Mouse (Mus musculus) lung, postnatal 25 days (tissue): ENCODE measurements around the gene Bsnd.

ENCODE experiments used
- DNase-seq: peaks from one replicate; pipeline ENCODE4 v3.0.0; 2022; ENCODE audit warnings: low spot score

The Bsnd gene

DNA sequence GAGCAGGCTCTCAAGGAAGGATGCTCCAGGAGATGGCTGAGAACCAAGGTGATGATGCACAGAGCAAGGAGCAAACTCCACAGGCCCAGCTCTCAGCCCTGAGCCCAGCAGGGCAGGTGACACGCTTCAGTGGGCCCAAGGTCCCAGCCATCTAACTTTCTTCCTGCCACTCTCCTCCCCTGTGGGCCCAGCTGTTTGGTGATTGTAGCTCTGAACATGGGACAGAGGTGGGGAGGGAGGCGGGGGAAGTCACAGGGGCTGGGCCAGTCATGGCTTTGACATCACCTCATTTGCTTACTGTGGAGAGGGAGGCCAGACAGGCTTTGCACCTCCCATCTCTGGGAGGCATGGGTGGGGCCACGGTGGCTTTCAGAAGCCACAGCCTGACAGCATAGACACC, at the start of gene Bsnd:
Bsnd (minus strand) TSS at position 168 of the 400 bp plus-strand sequence.
- no peak for DNase-seq

DNA sequence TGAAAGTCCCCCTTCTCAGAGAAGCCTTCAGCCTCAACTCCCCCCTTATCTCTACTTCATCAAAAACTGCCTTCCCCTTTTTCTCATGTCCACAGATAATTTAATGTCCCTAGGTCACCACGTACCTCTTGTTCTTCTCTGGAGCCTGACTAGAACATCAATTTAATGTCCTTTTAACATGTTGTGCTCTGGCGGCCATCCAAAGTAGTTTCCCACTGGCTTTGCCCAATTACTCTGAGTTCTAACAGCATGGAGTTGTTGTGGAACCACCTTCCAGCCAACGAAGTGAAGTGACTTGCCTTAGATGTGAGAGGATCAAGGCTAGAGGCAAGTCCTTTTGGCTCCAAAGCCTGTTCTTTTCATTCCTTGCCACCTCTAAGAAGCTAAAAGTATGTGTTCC, 49.4 kb upstream of the Bsnd start:
- no peak for DNase-seq

DNA sequence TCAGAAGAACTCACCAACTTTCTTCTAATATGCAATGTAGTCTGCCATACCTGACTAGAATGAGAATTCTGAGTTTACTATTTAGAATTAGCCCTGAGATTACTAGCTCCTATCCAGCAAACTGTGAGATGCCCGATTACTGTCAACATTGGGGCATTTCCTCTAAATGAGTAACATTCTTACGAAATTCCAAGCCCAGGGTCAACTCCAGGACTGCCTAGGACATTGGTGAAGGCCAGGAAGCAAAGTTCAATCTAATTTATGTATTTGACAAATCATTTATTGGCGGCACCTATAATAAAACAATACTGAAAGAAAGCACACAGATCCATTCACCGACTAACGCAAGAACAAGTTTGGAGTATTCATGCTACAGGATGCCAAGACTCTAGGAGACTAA, 47.7 kb upstream of the Bsnd start:
- DNase-seq = no peak

GRCm38 (mm10) chr4:106534256-106534655, 42.2 kb upstream of the Bsnd start:
- no peak for DNase-seq

DNA sequence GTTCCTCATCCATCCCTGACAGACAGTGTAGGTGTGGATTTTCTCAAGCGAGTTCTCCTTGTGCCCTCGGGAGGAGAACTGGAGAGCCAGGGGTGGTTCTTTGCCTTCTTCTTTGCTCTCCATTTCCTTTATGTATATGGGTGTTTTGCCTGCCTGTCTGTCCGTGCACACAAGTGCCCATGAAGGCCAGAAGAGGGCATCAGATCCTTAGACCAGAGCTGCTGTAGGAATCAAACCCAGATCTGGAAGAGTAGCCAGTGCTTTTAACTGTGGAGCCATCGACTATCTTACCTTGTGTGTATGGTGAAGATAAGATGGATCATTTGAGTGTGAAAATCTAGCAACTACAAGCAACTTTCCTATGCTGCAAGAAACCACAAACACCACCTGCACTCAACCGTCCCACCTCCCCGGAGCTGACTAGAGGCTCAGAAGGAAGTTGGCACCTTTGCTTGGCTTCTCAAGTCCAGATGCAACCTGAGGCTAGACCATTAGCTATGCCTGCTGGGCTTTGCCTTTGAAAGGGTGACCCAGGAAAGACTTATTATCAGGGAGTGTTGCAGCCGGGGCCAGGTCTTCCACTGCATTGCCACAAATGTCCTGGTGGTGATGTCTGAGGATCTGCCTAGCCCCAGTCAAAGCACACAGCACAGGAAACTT, 41.5 kb upstream of the Bsnd start:
- no peak for DNase-seq

DNA sequence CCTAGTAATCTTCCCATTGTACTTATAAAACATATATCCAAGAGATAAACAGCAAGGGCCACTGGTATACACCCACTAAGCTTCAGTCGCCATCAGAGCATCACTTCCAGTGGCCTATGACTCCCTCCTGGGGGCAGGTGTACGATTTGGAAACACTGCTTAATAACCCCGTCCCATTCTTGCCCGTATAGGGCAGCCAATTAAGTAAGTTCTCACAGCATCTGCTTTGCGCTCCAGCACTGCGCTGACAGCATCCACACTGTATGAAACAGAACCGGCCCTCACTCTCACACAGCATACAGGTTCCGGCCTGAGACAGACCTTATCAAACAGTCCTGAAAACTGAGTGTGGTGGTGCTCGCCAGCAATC, 38.0 kb upstream of the Bsnd start:
- DNase-seq = no peak

DNA sequence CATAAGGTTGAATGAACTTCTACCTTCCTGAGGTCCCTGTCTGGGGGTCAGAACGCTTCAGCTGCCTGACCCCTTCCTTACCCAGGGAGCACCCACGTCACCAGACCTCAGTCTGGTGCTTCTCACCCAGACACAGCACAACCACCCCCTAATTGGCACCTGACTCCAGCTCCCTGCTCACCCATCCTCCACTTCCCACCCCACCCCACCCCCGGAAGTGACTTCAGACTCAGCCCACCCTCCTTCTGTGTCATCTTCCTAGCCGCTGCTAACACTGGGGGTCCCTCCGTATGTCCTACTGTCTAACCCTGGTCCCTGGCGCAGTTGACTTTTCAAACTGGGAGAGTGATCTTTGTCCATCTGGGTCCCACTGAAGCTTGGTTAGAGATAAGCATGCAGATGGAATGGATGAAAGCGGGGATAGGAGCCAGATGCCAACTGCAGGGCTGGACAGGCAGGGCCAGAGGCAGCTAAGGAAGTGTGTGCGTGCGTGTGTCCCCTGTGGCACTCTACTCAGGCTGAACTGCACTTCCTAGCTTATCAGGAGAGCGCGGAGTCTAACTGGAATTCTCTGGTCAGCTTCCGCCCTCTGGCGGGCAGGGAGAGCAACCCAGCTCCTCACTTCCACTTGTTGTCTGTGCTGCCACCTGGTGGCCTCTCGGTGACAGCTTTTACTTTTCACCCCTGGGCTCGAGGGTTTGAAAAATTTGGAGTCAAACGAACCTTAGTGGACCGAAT, 37.5 kb upstream of the Bsnd start:
- peak; percentile 91 for DNase-seq

GRCm38 (mm10) chr4:106527856-106528547, 35.9 kb upstream of the Bsnd start:
- no peak for DNase-seq

DNA sequence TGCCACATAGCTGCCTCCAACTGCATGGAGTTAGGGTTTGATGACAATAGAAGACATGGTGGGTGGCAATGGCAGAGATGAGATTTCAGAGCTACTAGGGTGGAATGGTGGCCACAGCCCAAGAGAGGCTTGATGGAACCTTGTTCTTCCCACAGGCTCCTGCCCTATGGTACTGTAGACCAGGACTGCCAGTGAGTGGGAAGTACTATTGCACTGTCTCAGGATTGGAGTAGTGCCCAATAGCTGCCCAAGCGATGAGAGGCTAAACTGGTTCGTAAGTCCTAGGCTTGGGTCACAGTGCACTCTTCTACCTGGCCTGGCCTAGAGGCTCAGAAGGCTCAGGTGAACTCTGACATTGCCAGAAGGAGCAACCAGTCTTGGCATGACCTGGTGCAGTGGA, 32.9 kb upstream of the Bsnd start:
- no peak for DNase-seq

DNA sequence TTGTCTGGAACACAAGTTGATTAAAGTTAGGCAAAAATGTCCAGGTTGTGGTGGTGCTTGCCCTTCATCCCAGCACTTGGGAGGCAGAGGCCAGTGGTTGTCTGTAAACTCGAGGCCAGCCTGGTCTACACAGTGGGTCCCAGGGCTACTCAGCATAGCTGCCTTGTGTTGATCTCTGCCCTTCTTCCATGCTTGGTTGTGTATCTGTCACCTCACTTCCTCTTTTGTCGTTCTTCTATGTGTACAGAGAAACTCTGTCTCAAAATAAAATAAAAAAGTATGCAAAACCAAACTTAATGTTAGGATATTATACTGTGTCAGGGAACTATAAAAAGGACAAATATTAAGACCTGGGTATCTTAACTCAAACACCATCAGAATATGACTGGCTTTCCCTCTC, 32.0 kb upstream of the Bsnd start:
- no peak for DNase-seq

- no peak for DNase-seq
Observed at GRCm38 (mm10) chr4:106522547-106522946, 30.5 kb upstream of the Bsnd start.

DNA sequence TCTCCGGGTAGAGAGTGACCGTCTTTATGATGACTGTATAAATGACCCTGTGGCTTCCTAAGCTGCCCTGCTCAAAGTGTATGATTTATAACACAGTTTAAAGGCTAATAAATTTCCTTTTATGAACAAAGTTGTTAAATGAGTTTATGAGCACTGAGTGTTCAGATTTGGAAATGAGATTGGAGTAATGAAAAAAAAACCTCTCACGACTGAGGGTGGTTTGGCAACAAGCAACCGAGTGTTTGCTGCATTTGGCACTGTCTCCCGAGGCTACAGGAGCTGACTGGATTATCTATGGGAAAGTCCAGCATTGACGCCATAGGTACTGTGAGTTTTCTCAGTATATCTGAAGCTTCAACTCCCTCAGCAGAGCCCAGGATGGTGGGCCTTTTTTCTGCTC, 22.5 kb upstream of the Bsnd start:
- DNase-seq = no peak

GRCm38 (mm10) chr4:106509888-106510287, 17.8 kb upstream of the Bsnd start:
- DNase-seq = no peak

GRCm38 (mm10) chr4:106505453-106506058, 13.5 kb upstream of the Bsnd start:
- peak; percentile 13 for DNase-seq

- DNase-seq = no peak
Observed at GRCm38 (mm10) chr4:106503578-106503977, 11.5 kb upstream of the Bsnd start.

GRCm38 (mm10) chr4:106500066-106500465, 8.0 kb upstream of the Bsnd start:
- no peak for DNase-seq

DNA sequence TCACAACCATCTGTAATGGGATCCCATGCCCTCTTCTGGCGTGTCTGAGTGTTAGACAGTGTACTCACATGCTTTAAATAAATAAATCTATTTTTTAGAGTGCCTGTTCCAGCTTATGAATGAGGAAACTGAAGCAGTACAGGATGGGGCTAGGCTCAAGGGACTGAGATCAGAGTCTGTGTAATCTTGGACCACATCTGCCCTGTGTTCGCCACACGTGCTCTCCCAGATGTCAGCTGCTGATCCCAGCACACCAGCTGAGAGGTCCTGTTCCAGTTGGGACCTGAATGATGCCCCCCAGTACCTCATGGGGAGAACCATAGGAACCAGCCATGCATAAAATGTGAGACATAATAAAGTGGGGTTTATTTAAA, 6.4 kb upstream of the Bsnd start:
- no peak for DNase-seq

GRCm38 (mm10) chr4:106497776-106498470, 5.8 kb upstream of the Bsnd start:
- DNase-seq = no peak

DNA sequence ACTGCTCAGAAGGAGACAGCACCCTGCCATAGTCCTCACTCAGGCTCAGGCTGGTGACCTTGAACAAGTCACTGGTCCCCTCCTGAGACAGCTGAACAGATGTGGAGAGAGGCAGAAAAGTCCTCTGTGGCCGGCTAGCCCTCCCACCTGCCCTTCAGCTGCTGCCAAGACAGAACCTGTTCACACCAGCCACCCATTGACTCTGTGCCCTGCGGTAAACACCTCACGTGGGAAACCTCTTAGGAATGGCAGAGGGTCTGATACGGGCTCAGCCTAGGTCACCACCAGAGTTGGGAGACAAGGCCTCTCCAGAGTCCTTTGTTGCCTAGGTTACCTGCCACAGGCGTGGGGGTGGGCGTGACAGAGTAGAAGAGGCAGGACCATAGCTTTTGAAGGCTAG, 4.8 kb upstream of the Bsnd start:
- no peak for DNase-seq

GRCm38 (mm10) chr4:106493639-106494038, 1.6 kb upstream of the Bsnd start:
- no peak for DNase-seq

- no peak for DNase-seq
Observed at GRCm38 (mm10) chr4:106490620-106491019, 1.5 kb downstream of the Bsnd start.

GRCm38 (mm10) chr4:106483831-106484230, 8.3 kb downstream of the Bsnd start:
- DNase-seq = no peak
